Mouse (Mus musculus) frontal cortex, postnatal 14 days (tissue): ENCODE measurements around the gene Cfap36.

Experiments
- DNase-seq, 2 experiments: peaks; one replicate each; pipeline ENCODE4 v3.0.0; 2022; ENCODE audit warnings: low spot score in 2 of 2

Cfap36 gene

DNA sequence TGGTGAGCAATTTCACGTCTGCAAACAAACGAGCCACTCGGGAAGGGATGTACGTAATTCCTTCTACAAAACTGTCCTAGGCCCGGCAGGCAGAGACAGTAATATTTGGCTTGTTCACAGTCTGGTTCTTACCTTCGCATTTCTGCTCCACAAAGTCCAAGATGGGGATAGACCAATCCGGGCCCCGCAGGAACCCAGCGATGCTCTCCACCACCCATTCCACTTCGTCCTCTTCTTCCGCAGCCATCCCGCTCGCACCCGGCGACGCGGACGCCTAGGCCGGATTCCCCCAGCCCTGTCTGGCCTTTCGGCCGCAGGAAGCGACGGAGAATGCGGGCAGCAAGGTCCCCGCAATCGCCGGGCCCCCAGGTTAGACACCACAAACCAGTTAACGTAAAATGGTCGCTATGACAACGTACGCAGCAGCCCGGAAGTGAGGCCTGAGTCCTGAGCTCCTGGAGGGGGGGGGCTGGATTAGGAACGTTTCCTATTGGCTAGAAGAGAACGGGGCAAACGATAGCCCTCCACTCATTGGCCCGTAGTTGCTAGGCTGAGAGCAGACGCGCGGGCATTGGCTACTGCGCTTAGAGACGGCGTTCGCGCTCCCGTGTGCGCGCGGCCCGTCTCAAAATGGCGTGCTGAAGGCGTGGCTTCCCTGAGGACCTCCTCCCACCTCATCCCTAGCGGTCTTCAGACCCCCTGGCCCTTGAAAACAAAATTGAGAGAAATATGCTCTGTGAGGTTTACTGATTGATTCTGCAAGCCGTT lies at the start of gene Cfap36:
Gene Cfap36, minus strand, starts transcription at position 527 of the 768 bp plus-strand sequence.
- DNase-seq = peak; percentile 87 to 91

DNA sequence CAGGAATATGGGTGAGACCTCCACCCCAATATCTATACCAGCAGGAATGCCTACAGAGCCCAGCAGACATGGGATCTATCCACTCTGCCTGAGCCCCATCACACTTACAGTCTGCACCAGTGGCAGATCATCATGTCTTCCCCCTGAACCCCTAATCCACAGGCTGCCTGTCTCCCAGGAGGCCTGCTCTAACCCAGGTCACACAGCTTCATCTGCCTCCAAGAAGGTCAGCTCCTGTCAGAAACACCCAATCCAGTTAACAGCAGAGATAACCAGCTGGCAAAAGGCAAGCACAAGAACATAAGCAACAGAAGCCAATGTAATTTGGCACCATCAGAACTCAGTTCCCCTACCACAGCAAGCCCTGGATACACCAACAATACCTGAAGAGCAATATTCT lies 40.1 kb upstream of the Cfap36 start:
- DNase-seq = no peak

DNA sequence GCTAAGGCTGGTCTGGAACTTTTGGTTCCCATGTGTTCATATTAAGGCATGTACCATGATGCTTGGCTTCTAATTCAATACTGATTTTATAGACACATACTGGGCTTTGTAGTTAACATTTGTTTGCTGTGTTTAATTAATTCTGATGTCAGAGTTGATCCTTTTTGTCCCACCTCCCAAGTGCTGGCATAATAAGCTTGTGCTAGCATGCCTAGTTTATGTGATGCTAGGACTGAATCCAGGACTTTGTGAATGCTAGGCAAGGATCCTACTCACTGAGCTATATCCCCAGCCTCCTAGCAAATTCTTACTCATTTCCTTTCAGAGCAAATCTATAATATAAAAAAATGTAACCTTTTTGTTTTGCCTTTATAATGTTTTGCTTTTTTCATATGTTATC lies 38.8 kb upstream of the Cfap36 start:
- no peak for DNase-seq

DNA sequence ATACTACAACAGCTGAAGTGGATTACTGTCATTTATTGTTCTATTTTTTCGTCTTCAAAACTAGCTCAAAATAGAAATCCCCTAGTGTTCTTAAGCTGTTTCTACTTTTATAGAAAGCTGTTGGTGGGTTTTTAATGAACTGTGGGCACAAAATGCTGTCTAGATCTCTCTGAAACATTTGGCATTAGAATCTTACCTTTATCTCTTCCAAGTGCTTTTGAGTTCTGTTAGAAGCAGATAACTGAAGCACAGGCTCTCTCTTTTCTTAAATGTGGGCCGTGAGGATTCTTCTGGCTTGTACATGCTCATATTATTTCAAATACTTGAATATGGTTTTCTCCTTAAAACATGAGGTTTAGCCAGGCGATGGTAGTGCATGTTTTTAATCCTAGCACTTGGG lies 27.5 kb upstream of the Cfap36 start:
- no peak for DNase-seq

DNA sequence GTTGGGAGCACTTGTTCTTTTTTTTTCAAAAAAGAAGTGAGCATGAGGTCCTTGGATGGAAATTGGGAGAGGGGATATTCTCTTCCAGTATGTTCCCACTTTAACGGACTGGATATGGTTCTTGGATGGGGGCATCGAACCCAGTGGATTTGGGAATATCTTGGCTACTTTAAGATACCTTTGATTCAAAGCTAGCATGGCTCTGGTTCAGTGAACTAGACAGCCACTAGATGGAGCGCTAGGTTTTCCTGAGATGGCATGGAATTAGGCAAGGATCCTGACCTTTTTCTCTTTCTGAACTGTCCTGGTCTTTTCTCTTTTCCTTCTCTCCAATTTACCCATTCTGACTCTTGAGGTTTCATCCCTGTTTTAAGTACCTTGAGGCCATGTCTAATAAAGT lies 20.6 kb upstream of the Cfap36 start:
- peak in 1 of 2 experiments; percentile 26 for DNase-seq

DNA sequence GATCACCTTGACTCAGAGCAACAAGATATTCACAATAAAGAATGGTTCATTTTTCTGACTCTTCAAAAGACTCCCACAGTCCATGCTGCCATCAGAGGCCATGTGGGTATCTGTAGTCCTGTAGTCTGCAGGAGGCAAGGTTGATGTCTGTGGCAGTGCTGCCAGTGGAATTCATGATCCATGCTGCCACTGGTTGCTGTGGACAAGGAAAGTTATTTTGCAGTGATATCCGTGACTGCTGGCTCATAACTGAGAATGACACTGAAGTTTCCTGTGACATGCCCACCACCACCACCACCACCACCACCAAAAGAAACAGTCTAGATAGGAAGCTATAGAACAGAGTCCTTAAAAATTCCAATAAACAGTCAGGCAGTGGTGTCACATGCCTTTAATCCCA lies 7.4 kb upstream of the Cfap36 start:
- DNase-seq = no peak

DNA sequence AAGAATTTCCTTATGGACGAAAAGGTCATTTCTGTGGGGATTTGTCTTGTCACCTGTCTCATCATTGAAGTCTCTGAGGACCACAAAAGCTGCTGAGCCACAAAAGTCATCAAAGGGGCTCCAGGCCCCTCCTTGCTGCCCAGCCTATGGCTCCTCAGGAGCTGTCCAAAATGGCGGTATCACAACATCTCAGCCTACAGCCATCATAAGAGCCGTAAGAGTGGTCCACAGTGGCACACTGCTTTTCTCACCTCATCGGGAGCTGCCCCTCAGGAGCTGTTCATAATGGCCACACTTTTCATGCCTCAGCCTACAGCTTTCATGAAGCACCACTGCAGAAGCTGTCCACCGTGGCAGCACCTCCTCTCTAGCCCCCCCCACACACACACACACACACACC lies 1.2 kb upstream of the Cfap36 start:
- DNase-seq = no peak

DNA sequence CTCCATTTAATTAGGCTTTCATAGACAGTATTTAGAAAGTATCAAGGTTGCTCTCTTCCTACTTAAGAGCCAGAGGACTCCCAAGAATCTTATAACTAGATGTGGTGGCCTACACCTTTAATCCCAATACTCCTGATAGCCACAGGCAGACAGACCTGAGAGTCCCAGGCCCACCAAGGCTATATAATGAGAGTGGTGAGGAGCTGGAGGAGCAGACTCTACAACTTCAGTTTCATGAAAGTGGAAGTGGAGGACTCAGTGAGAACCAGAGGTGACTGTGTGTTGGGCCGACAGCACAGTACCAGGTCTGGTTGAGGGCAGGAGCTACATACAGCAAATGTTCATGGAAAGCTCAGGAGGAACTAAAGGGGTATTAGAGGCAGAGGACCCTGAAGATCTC lies 516 bp upstream of the Cfap36 start:
- DNase-seq = no peak

DNA sequence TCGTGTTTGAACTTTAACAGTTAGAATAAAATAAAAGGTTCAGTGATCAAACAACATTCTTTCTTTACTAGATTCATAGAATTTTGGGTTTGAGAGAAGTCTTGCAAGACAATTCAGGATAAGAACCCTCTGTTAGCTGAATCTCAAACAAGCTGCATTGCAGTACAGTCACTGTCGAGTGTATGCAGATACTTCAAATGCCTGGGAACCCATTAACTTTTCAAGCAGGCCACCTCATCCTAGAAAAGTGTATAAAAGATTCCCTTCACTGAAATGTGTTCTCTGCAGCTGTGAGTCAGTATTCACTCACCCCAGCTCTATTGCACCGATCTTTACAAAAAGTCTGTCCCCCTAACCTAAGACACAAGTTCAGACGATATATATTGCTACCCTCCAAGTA lies 1.2 kb downstream of the Cfap36 start:
- no peak for DNase-seq

DNA sequence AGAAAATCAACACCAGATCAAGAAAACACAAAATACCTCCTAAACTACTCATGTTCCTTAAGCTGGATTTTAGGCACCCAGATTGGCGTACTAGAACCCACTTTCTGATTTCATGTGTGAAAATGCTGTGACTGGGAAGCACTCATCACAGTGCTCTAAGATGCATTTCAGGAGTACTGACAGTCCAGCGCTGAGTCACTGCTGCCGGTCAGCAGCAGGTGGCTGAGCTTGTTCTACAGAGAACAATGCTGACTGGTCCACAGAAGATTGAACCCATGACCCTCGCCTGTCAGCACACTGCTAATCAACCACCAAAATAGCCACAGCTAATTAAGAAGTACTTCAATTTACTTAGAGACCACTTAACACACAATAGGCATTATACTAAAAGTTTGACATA lies 5.2 kb downstream of the Cfap36 start:
- DNase-seq = no peak

DNA sequence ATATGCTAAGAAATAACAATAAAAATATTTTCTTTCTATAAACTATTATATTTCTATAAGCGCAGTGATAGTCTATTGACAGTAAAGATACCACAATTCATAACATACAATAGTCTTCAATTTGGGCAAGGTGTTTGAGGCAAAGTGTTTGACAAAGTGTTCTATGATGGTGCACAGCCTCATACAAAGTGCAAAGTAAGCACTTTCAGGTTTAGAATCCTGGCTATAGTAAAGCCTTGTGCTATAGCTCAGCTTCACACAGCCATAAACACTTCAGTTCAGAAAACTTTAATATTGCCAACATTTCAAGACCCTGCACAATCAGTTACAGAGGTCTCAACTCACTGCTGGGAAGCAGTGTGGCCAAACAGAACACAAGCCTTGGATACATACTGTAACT lies 7.9 kb downstream of the Cfap36 start:
- DNase-seq = no peak

DNA sequence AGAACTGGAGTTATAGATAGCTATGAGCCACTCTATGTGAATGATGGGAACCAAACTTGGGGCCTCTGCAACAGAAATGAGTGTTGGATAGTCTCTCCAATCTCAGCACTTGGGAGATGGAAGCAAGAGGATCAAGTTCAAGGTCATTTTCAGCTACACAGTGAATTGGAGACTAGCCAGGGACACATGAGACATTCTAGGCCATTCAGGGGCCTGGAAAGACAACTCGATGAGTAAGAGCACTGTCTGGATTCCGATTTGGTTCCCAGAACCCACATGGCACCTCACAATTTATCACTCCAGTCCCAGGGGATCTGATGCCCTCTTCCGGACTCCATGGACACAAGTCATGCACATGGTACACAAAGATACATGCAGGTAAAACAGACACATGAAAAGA lies 8.7 kb downstream of the Cfap36 start:
- DNase-seq = no peak

DNA sequence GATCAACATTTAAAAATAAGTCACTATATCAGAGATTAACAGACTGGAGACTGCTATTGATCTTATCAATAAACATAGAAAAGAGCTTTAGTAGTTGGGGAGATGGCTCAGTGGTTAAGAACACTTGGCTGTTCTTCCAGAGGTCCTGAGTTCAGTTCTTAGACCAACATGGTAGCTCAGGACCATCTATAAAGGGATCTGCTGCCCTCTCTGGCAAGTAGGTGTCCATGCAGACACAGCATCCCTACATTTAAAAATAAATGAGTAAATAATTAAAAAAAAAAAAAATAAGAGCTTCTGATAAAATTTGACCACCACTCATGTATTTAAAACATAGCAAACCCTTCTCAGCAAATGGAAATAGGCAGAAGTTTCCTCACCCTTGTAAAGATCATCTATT lies 9.2 kb downstream of the Cfap36 start:
- DNase-seq = no peak

DNA sequence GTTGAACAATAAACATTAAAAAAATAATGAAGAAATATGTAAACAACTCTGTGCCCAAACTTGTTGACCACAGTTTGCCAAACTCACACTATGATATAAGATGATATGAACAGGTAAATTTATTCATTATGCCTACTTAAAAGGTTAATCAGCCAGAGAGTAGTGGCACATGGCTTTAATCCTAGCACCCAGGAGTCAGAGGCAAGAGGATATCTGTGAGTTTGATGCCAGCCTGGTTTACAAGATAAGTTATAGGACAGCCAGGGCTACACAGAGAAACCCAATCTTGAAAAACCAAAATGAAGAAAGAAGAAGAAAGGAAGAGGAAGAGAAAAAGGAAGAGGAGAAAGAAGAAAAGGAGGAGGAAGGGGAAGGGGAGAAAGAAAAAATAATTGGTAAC lies 9.8 kb downstream of the Cfap36 start:
- DNase-seq = no peak

DNA sequence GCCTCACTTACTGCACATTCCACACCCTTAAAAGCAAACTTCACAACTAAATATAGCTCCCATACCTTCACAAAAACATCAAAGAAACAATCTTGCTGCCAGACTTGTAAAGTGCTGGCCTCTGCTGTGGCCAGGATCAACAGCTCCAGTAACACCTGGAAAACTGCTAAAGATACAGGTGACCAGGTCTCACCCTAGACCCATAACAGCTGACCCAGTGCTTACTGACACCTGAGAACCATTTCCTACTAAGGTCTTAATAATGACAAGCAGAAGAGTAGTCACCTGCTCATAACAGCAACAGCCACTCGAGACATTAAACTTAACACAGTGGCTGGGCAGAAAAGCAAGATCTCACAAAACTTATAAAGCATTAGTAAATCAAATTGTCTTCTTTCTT lies 13.6 kb downstream of the Cfap36 start:
- no peak for DNase-seq

DNA sequence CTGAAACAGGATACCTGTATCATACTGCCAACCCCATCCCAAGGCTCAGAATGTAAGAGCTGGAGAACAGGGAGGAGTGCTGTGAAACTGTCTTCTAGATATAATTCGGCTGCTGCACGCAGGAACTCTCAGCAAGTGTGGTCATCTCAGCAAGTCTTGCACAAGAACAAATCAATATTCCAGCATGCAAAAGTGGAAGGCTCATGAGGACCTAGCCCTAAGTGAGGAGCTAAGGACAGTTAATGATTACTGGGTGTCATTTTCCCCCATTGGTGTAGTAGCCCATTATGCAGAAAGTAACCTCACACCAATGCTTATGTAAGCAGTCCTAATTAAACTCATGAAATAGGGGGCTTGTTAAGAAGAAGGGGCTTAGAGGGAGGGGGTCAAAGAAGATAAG lies 18.3 kb downstream of the Cfap36 start:
- DNase-seq = no peak

DNA sequence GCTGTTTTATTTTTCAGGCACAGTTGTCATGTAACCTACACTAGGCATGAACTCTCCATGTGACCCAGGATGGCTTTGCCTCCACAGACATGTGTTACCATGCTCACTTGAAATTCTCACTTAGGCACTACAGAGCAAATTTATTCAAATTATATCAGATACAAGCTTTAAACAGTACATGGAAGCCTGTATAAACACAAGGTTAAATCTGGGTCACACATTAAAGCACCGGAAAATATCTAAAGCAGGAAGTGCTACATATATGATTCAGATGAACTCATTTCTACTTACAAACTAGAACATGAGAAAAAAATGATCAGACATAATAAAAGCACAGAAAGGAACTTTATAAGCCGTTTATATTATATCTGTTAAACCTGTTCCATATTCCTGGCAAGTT lies 22.5 kb downstream of the Cfap36 start:
- no peak for DNase-seq

DNA sequence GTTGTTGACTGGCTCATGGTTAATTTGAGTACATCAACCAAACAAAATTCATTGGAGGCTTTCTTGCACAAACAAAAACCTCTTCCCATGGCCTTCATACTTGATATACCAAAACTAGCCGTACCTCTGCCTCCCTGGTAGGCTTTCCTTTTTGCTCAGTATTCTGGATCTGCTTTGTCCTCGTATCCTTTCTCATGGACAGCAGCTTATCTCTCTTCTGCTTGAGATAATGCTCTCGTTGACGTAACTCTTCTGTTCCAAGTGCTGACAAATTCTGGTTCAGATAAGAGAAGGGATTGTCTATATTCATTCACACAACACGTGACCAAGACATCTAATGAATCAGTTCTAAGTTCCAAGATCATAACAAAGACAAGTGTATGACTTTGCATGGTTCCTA lies 24.9 kb downstream of the Cfap36 start:
- no peak for DNase-seq

DNA sequence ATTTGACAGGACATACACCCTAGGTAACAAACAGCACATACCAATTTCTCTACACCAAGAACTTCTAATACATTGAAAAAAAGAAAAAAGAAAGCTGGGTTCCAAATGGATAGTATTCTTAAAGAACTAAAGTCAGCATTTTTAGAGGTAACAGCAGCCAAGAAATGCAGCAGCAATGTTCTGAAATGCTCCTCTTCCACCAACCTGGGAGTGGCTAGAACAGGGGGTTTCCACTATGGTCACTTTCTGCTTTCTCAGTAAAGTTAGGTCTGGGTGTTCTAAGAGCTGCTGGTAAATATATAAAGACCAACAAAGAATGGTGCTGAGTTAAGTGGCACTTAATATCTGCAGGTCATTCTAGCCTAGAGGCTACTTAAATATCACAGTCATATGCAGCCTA lies 28.2 kb downstream of the Cfap36 start:
- DNase-seq = no peak

DNA sequence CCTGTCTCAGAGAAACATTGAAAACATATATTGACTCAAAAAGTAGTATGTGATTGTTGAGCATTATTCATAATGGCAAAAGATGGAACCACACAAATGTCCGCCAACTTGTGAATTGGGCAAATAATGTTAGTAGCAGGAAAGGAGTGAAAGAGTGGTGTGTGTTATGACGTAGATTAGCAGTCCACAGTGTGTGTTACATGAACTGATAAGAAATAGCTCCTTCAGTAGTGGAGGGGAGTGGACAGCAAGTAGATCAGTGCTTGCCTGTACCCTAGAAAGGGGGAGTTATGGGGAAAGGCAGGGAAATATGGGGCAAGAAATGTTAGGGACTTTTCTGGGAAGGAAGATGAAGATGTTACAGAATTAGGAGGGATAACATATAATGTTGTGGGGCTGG lies 31.0 kb downstream of the Cfap36 start:
- no peak for DNase-seq

DNA sequence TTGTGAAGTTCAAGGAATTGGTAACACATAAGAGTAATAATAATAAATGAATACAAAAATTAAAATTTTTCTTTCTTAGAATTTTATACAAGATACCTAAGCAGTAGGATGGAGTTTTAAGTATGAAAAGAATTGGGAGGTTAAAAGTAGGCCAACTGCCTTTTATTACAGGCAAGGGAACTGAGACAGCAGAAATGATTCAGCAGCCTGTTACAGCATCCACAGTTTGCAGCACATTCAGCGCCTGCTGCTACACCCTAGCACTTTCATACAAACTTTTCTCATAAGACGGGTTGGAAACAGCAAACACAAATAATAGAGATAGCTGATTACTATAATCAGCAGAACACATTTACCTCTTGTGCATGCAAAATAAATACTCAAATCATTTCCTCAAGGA lies 37.4 kb downstream of the Cfap36 start:
- DNase-seq = no peak

DNA sequence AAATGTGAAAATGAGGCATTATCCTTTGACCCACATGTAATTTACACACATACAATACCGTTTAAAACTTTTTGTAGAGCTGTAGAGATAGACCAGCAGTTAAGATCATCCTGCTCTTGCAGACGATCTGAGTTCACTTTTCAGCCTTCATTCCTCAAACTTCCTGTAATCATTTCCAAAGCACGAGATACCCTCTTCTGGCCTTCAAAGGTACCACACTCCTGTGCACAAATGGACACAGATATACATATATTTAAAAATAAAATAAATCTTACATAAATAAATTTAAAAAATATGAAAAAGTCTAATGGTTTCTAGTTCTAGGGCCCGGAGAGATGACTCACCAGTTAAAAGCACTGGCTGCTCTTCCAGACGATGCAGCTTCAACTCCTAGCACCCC lies 43.6 kb downstream of the Cfap36 start:
- DNase-seq = no peak

DNA sequence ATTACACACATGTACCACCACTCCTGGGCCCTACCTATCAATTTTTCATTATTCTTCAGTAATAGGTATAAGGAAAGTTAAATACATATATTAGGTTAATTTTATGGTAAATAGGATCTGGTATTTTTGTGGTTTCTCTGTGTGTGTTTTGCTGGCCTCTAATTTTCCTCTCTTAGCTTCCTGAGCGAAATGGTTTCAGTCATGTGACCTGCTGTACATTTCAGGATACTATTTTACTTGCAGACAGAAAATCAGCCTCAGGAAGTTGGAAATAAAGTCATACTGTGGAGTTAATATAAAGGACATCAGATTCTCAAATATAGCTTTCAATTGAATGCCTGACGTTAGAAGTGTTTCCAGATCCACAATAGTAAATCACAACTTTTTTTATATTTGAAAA lies 58.2 kb downstream of the Cfap36 start:
- no peak for DNase-seq

DNA sequence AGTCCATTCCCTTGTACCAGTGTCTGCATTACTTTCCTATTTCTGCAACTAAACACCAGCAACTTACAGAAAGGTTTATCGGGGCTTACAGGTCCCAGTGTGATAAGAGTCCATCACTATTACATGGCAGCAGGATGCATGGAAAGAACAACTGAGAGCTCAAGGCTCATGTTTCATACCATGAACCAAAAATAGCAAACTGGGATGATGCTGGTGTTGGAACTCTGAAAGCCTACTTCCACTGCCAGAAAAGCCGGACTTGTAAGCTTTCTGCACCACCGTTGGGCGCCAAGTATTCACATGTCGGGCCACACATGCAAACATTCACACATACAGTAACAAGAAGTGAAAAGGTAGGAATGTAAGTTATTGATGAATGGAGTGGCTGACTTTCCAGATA lies 65.5 kb downstream of the Cfap36 start:
- DNase-seq = no peak
